In the genomic region with DNA sequence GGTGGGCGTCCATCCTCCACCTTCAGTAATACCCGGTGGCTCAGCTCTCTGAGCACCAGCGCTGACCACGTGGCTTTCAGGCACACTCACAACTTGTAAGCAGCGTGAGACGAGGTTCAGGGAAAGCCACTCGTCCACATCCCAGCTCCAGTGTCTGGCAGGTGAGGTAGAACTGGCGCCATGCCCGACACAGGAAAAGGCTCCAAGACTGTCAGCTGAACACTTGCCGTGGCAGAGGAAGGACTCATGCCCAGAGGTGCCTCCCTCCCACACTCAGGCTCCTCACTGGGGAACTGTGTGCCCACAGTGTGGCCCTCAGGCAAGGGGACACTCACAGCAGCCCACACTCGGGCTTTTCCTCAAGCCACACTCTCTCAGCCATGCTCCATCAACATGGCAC, we compare ENCODE assay signal across 8 mouse cellular contexts. TPM values are rescaled to one million over a fixed set of nuclear protein-coding genes. Genes with fewer than 3 reads are reported as not detected.
DNase-seq lines count a peak whose midpoint lies in the region; ATAC-seq lines count a peak whose summit lies in the region.

No protein-coding gene starts in this region.

- WGBS in forebrain, embryonic 10.5 days = 73% methylated on average over 11 of the region's 11 CpGs
- WGBS in forebrain, embryonic 14.5 days = 57% methylated on average over 11 of the region's 11 CpGs
- 53% methylated on average over 10 of the region's 11 CpGs for WGBS in embryonic facial prominence, embryonic 14.5 days
- WGBS in midbrain, embryonic 11.5 days = 73% methylated on average over 11 of the region's 11 CpGs

- H3K9me3 ChIP-seq in forebrain, embryonic 10.5 days = no peaks in the 10 kb centered on the region
- no peaks in the 10 kb centered on the region for H3K9me3 ChIP-seq in forebrain, embryonic 14.5 days (replicated peaks; ENCODE audit: control insufficient read depth, low read length)
- H3K9me3 ChIP-seq in embryonic facial prominence, embryonic 14.5 days (ENCODE audit: control insufficient read depth, low read length) = no peaks in the 10 kb centered on the region
- no peaks in the 10 kb centered on the region for H3K9me3 ChIP-seq in midbrain, embryonic 11.5 days (ENCODE audit: control insufficient read depth, low read length)

- no peak overlapping the region for H3K9ac ChIP-seq in forebrain, embryonic 14.5 days (ENCODE audit: low read length)
- H3K9ac ChIP-seq in embryonic facial prominence, embryonic 14.5 days (ENCODE audit: low read depth, low read length) = 0 out of 2 replicates have a peak overlapping the region, but pooled peaks have one; percentile 40
- no peak overlapping the region for H3K9ac ChIP-seq in midbrain, embryonic 11.5 days (ENCODE audit: low read length)

- ATAC-seq in forebrain, embryonic 14.5 days = no peak
- ATAC-seq in embryonic facial prominence, embryonic 14.5 days (ENCODE audit: low read depth) = no peak
- ATAC-seq in midbrain, embryonic 11.5 days (ENCODE audit: low FRiP score) = no peak

- no peak overlapping the region for H3K4me2 ChIP-seq in forebrain, embryonic 14.5 days (ENCODE audit: low read length)
- H3K4me2 ChIP-seq in embryonic facial prominence, embryonic 14.5 days (ENCODE audit: low read depth, low read length) = no peak overlapping the region
- H3K4me2 ChIP-seq in midbrain, embryonic 11.5 days = no peak overlapping the region

- H3K4me3 ChIP-seq in forebrain, embryonic 10.5 days = no peak overlapping the region
- no peak overlapping the region for H3K4me3 ChIP-seq in forebrain, embryonic 14.5 days (ENCODE audit: low read depth, low read length)
- no peak overlapping the region for H3K4me3 ChIP-seq in embryonic facial prominence, embryonic 14.5 days (ENCODE audit: low read depth, low read length)
- no peak overlapping the region for H3K4me3 ChIP-seq in midbrain, embryonic 11.5 days (ENCODE audit: low read depth, low read length)

- H3K4me1 ChIP-seq in forebrain, embryonic 10.5 days = peaks cover 67% of the 10 kb centered on the region
- no peaks in the 10 kb centered on the region for H3K4me1 ChIP-seq in forebrain, embryonic 14.5 days (ENCODE audit: control insufficient read depth, insufficient read depth, low read length)
- peaks cover 60% of the 10 kb centered on the region for H3K4me1 ChIP-seq in embryonic facial prominence, embryonic 14.5 days (ENCODE audit: control insufficient read depth, insufficient read depth, low read length)
- H3K4me1 ChIP-seq in midbrain, embryonic 11.5 days (ENCODE audit: control insufficient read depth, insufficient read depth, low read length) = peaks cover 5% of the 10 kb centered on the region

- H3K27ac ChIP-seq in forebrain, embryonic 10.5 days = peak overlapping the region; percentile 65
- H3K27ac ChIP-seq in forebrain, embryonic 14.5 days (ENCODE audit: low read depth, low read length) = no peak overlapping the region
- H3K27ac ChIP-seq in embryonic facial prominence, embryonic 14.5 days (replicated peaks; ENCODE audit: low read depth, low read length) = peak overlapping the region; percentile 95
- H3K27ac ChIP-seq in midbrain, embryonic 11.5 days (ENCODE audit: low read depth, low read length) = no peak overlapping the region

- no peak for DNase-seq in forebrain, embryonic 10.5 days (ENCODE audit: extremely low spot score, low spot score)
- no peak for DNase-seq in forebrain, embryonic 14.5 days (ENCODE audit: low spot score)
- peak; percentile 28 for DNase-seq in embryonic facial prominence, embryonic 14.5 days (ENCODE audit: low spot score)
- DNase-seq in kidney, adult 18-20 months = peak; percentile 59
- DNase-seq in lung, postnatal 14 days = peak; percentile 80
- no peak for DNase-seq in midbrain, embryonic 11.5 days (ENCODE audit: low spot score, missing footprints)
- no peak for DNase-seq in right cerebral cortex, adult 18-20 months
- no peak for DNase-seq in retina, embryonic 14.5 days (ENCODE audit: low spot score)

- H3K27me3 ChIP-seq in forebrain, embryonic 10.5 days (ENCODE audit: poor library complexity, severe bottlenecking) = no peaks in the 10 kb centered on the region
- H3K27me3 ChIP-seq in forebrain, embryonic 14.5 days (replicated peaks; ENCODE audit: control insufficient read depth, insufficient read depth, low read length) = no peaks in the 10 kb centered on the region
- H3K27me3 ChIP-seq in embryonic facial prominence, embryonic 14.5 days (replicated peaks; ENCODE audit: control insufficient read depth, insufficient read depth, low read length) = no peaks in the 10 kb centered on the region
- H3K27me3 ChIP-seq in midbrain, embryonic 11.5 days (ENCODE audit: control insufficient read depth, insufficient read depth, low read length) = no peaks in the 10 kb centered on the region

- H3K36me3 ChIP-seq in forebrain, embryonic 10.5 days (replicated peaks) = peaks cover 85% of the 10 kb centered on the region
- peaks cover 73% of the 10 kb centered on the region for H3K36me3 ChIP-seq in forebrain, embryonic 14.5 days (ENCODE audit: control insufficient read depth, insufficient read depth, low read length)
- H3K36me3 ChIP-seq in embryonic facial prominence, embryonic 14.5 days (ENCODE audit: control insufficient read depth, insufficient read depth, low read length) = peaks cover 62% of the 10 kb centered on the region
- H3K36me3 ChIP-seq in midbrain, embryonic 11.5 days (ENCODE audit: control insufficient read depth, insufficient read depth, low read length) = peaks cover 14% of the 10 kb centered on the region

RNA-seq across cellular contexts. Expression of gene Kctd10, which starts 7.1 kb away (rescaled TPM):
- 87.2 and 90.2 TPM in 2 replicates for polyA plus RNA-seq in forebrain, embryonic 10.5 days (2016; fragmentation: Nextera tagmentation; extraction: Ambion mirVana)
- polyA plus RNA-seq in forebrain, embryonic 14.5 days (2014; fragmentation: Nextera tagmentation; extraction: Ambion mirVana) = 87.6 and 88.4 TPM in 2 replicates
- 111 and 115 TPM in 2 replicates for polyA plus RNA-seq in embryonic facial prominence, embryonic 14.5 days (2014; fragmentation: Nextera tagmentation; extraction: Ambion mirVana)
- polyA plus RNA-seq in midbrain, embryonic 11.5 days (2014; fragmentation: Nextera tagmentation; extraction: Ambion mirVana) = 104 and 112 TPM in 2 replicates

RNA-seq across cellular contexts. Expression of gene Ube3b, which starts 7.2 kb away (rescaled TPM):
- 49.4 and 51.3 TPM in 2 replicates for polyA plus RNA-seq in forebrain, embryonic 10.5 days (2016; fragmentation: Nextera tagmentation; extraction: Ambion mirVana)
- 35.9 and 43.1 TPM in 2 replicates for polyA plus RNA-seq in forebrain, embryonic 14.5 days (2014; fragmentation: Nextera tagmentation; extraction: Ambion mirVana)
- 44.5 and 47.5 TPM in 2 replicates for polyA plus RNA-seq in embryonic facial prominence, embryonic 14.5 days (2014; fragmentation: Nextera tagmentation; extraction: Ambion mirVana)
- polyA plus RNA-seq in midbrain, embryonic 11.5 days (2014; fragmentation: Nextera tagmentation; extraction: Ambion mirVana) = 45.5 and 49.7 TPM in 2 replicates

Comparison
In these comparisons a context has a peak if more than half of its experiments do, and no peak if none do; other contexts are left out.
1. H3K27ac ChIP-seq: peak in forebrain, embryonic 10.5 days (single experiment) and embryonic facial prominence, embryonic 14.5 days (single experiment); none in forebrain, embryonic 14.5 days (single experiment) and midbrain, embryonic 11.5 days (single experiment).
2. DNase-seq: peak in embryonic facial prominence, embryonic 14.5 days (single experiment), kidney, adult 18-20 months (single experiment) and lung, postnatal 14 days (single experiment); none in forebrain, embryonic 10.5 days (single experiment), forebrain, embryonic 14.5 days (single experiment), midbrain, embryonic 11.5 days (single experiment), right cerebral cortex, adult 18-20 months (single experiment) and retina, embryonic 14.5 days (single experiment).